Mouse (Mus musculus): ENCODE data around the gene Gm28036. TPM values are rescaled to one million over a fixed set of nuclear protein-coding genes. Genes with fewer than 3 reads are reported as not detected.

Gm28036 gene
- total and polyA plus RNA-seq, 3 experiments: 20.4 to 32.3 TPM; not detected in 1

DNA sequence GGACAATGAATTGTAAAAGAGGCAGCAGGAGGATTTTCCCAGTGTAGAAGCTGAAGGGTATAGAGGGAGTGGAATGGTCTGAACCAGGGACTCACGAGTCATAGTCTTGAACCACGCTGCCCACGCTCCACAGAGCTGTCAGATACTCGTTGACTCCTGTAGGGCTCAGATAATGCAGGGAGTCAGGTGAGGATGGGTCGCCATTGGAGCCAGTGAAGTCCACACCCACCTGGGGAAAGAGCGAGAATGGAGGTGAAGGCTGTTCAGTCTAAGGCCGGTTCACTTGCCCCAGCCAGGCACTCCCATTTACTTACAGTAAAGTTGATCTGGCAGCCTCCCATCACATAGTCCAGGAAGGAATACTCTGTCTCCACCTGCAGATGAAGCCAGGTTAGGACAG is 49.4 kb downstream of the Gm28036 start:
- Histone ChIP-seq H3K27me3 (ENCODE audit: control insufficient read depth in 1 of 2, insufficient read depth in 2 of 2, low read length in 2 of 2) (no peaks in the 10 kb centered on the region), H3K4me1 (ENCODE audit: control insufficient read depth in 1 of 2, insufficient read depth in 2 of 2, low read length in 2 of 2) (no peaks in the 10 kb centered on the region), H3K4me3 (ENCODE audit: control insufficient read depth in 1 of 2, insufficient read depth in 1 of 2, low read depth in 2 of 2, low read length in 2 of 2) (no peak overlapping the region), H3K9ac (ENCODE audit: control insufficient read depth, low read depth, low read length, poor library complexity, severe bottlenecking) (no peak overlapping the region), H3K27ac (ENCODE audit: control insufficient read depth, low read depth, low read length) (no peak overlapping the region), H3K9me3 (replicated peaks; ENCODE audit: insufficient read depth, low read length) (no peaks in the 10 kb centered on the region), H3K79me2 (ENCODE audit: control insufficient read depth, insufficient read depth, low read length, poor library complexity) (no peaks in the 10 kb centered on the region), H3K36me3 (ENCODE audit: control insufficient read depth in 1 of 2, insufficient read depth in 2 of 2, low read length in 2 of 2) (peaks cover 0 to 12% of the 10 kb centered on the region in 2 experiments; a peak in 2 of 4 replicates)
- DNase-seq (ENCODE audit: low read depth, low spot score): no peak
- no peak for TF ChIP-seq MAFK (IDR thresholded peaks at IDR 0.05; ENCODE audit: borderline replicate concordance, low read depth, low read length)

DNA sequence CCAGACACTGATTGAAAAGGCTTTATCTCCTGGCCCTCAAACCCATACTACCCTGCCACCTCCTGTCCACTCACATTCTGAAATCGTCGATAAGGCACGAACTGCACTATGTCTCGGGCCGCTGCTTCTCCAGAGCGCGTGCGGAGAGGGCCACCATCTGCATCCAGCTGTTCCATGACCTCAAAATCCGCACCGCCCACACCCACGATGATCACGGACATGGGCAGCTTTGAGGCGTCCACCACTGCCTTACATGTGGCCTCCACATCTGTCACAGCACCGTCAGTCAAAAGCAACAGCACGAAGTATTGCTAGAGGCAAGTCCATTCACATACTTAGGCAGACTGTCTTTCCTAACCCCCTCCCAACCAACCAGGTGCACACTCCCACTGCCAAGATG is 53.2 kb downstream of the Gm28036 start:
- no peaks in the 10 kb centered on the region for H3K79me2 ChIP-seq (ENCODE audit: control insufficient read depth, insufficient read depth, low read length, poor library complexity)
- DNase-seq (ENCODE audit: low read depth, low spot score): no peak
- no peaks in the 10 kb centered on the region for H3K27me3 ChIP-seq (ENCODE audit: control insufficient read depth in 1 of 2, insufficient read depth in 2 of 2, low read length in 2 of 2)
- TF ChIP-seq UBTF (IDR thresholded peaks at IDR 0.05; ENCODE audit: borderline replicate concordance, insufficient read depth, low read depth, low read length) (no peak), TBP (IDR thresholded peaks at IDR 0.05; ENCODE audit: low read depth, low read length) (no peak), CTCF (IDR thresholded peaks at IDR 0.05 in 2 of 3, conservative IDR thresholded peaks at IDR 0.05 in 1 of 3; ENCODE audit: control insufficient read depth in 1 of 3, insufficient read depth in 1 of 3, low read depth in 2 of 3, low read length in 3 of 3, poor library complexity in 1 of 3, severe bottlenecking in 1 of 3) (no peak), TCF12 (IDR thresholded peaks at IDR 0.05; ENCODE audit: low read depth, low read length) (no peak), RCOR1 (IDR thresholded peaks at IDR 0.05; ENCODE audit: low read depth, low read length) (no peak), KAT2A (conservative IDR thresholded peaks at IDR 0.05; ENCODE audit: low read depth, low read length) (no peak), MXI1 (IDR thresholded peaks at IDR 0.05; ENCODE audit: low read depth, low read length) (no peak), MYB (IDR thresholded peaks at IDR 0.05; ENCODE audit: low read depth, low read length) (no peak), ELF1 (IDR thresholded peaks at IDR 0.05; ENCODE audit: low read depth, low read length) (no peak), MAFK (IDR thresholded peaks at IDR 0.05; ENCODE audit: borderline replicate concordance, low read depth, low read length) (no peak), ZC3H11A (IDR thresholded peaks at IDR 0.05; ENCODE audit: low read depth, low read length) (no peak), BHLHE40 (IDR thresholded peaks at IDR 0.05; ENCODE audit: borderline replicate concordance, low read depth, low read length) (no peak), RAD21 (IDR thresholded peaks at IDR 0.05; ENCODE audit: low read depth, low read length) (no peak), EP300 (IDR thresholded peaks at IDR 0.05; ENCODE audit: low read depth in 1 of 2, low read length in 2 of 2) (no peak), USF2 (IDR thresholded peaks at IDR 0.05; ENCODE audit: borderline replicate concordance in 1 of 2, insufficient read depth in 1 of 2, low read depth in 1 of 2, low read length in 2 of 2) (no peak), MYC (IDR thresholded peaks at IDR 0.05; ENCODE audit: low read depth, low read length) (no peak), MEF2A (IDR thresholded peaks at IDR 0.05; ENCODE audit: extremely low read depth, insufficient replicate concordance, low read depth, low read length, poor library complexity, severe bottlenecking) (no peak), CHD2 (IDR thresholded peaks at IDR 0.05; ENCODE audit: low read length) (no peak), HCFC1 (IDR thresholded peaks at IDR 0.05; ENCODE audit: low read depth, low read length) (no peak), POLR2A (IDR thresholded peaks at IDR 0.05; ENCODE audit: control insufficient read depth in 1 of 2, insufficient read depth in 1 of 2, low read depth in 1 of 2, low read length in 2 of 2, poor library complexity in 1 of 2) (no peak)
- H3K9ac ChIP-seq (ENCODE audit: control insufficient read depth, low read depth, low read length, poor library complexity, severe bottlenecking): no peak overlapping the region
- H3K9me3 ChIP-seq (replicated peaks; ENCODE audit: insufficient read depth, low read length): no peaks in the 10 kb centered on the region
- no peak overlapping the region for H3K4me3 ChIP-seq (ENCODE audit: control insufficient read depth in 1 of 2, insufficient read depth in 1 of 2, low read depth in 2 of 2, low read length in 2 of 2)
- H3K27ac ChIP-seq (ENCODE audit: control insufficient read depth, low read depth, low read length): no peak overlapping the region
- no peaks in the 10 kb centered on the region for H3K4me1 ChIP-seq (ENCODE audit: control insufficient read depth in 1 of 2, insufficient read depth in 2 of 2, low read length in 2 of 2)
- H3K36me3 ChIP-seq (ENCODE audit: control insufficient read depth in 1 of 2, insufficient read depth in 2 of 2, low read length in 2 of 2): peaks cover 0 to 14% of the 10 kb centered on the region in 2 experiments; a peak in 2 of 4 replicates

Data from MEL (cell line).